ENCODE assay signal across 9 mouse cellular contexts in genomic region chr3:75517631-75518250, GRCm38 (mm10). TPM values are rescaled to one million over a fixed set of nuclear protein-coding genes. Genes with fewer than 3 reads are reported as not detected.
DNase-seq lines count a peak whose midpoint lies in the region; ATAC-seq lines count a peak whose summit lies in the region.
"Had no signal": no experiment of that assay in that cellular context is flagged by ENCODE, and none has a peak within 500 bp of the region (broad histone marks: within the 10 kb centered on the region; RNA-seq: fewer than 3 reads in every experiment).

No protein-coding gene starts in this region.

- no peak overlapping the region for H3K4me2 ChIP-seq in hindbrain, embryonic 11.5 days (replicated peaks; ENCODE audit: low read depth, low read length)
- no peak overlapping the region for H3K4me2 ChIP-seq in hindbrain, embryonic 12.5 days (replicated peaks)
- H3K4me2 ChIP-seq: embryonic facial prominence, embryonic 13.5 days had no signal

- no peak overlapping the region for H3K27ac ChIP-seq in hindbrain, embryonic 11.5 days (ENCODE audit: low read depth, low read length)
- H3K27ac ChIP-seq in hindbrain, embryonic 12.5 days, result no peak overlapping the region
- H3K27ac ChIP-seq: embryonic facial prominence, embryonic 13.5 days had no signal

- no peaks in the 10 kb centered on the region for H3K36me3 ChIP-seq in hindbrain, embryonic 11.5 days (ENCODE audit: control insufficient read depth, insufficient read depth, low read length)
- H3K36me3 ChIP-seq in hindbrain, embryonic 12.5 days, result peaks cover 19% of the 10 kb centered on the region

- H3K27me3 ChIP-seq in hindbrain, embryonic 11.5 days (ENCODE audit: control insufficient read depth, insufficient read depth, low read length), result no peaks in the 10 kb centered on the region
- H3K27me3 ChIP-seq in hindbrain, embryonic 12.5 days, result no peaks in the 10 kb centered on the region
- H3K27me3 ChIP-seq: embryonic facial prominence, embryonic 13.5 days had no signal

- no peak overlapping the region for H3K9ac ChIP-seq in hindbrain, embryonic 11.5 days (ENCODE audit: low read depth, low read length)
- no peak overlapping the region for H3K9ac ChIP-seq in hindbrain, embryonic 12.5 days
- H3K9ac ChIP-seq: embryonic facial prominence, embryonic 13.5 days had no signal

- no peaks in the 10 kb centered on the region for H3K9me3 ChIP-seq in hindbrain, embryonic 11.5 days (ENCODE audit: control insufficient read depth, low read length)
- H3K9me3 ChIP-seq in hindbrain, embryonic 12.5 days (replicated peaks), result no peaks in the 10 kb centered on the region
- H3K9me3 ChIP-seq: embryonic facial prominence, embryonic 13.5 days had no signal

- no peaks in the 10 kb centered on the region for H3K4me1 ChIP-seq in hindbrain, embryonic 11.5 days (replicated peaks; ENCODE audit: control insufficient read depth, insufficient read depth, low read length)
- no peaks in the 10 kb centered on the region for H3K4me1 ChIP-seq in hindbrain, embryonic 12.5 days
- H3K4me1 ChIP-seq: embryonic facial prominence, embryonic 13.5 days had no signal

- peak; percentile 35; the same call in 1 of the 2 replicates for ATAC-seq in hindbrain, embryonic 11.5 days (ENCODE audit: low FRiP score)
- no peak for ATAC-seq in hindbrain, embryonic 12.5 days (ENCODE audit: low FRiP score)
- ATAC-seq in hematopoietic stem cell, adult 5-6 weeks (replicated peaks in 1 of 2; ENCODE audit: insufficient read depth in 1 of 2, low FRiP score in 2 of 2, low TSS enrichment in 1 of 2, low read depth in 1 of 2, poor library complexity in 2 of 2, severe bottlenecking in 2 of 2), result peak; percentile 82 to 89; a peak in 3 of 4 replicates
- ATAC-seq in megakaryocyte-erythroid progenitor cell, adult 5-6 weeks (replicated peaks; ENCODE audit: low FRiP score, low TSS enrichment, poor library complexity, severe bottlenecking), result peak; percentile 97

- peak; percentile 63 for DNase-seq in hindbrain, embryonic 11.5 days (ENCODE audit: low spot score)
- peak; percentile 28 for DNase-seq in MEL-GATA-1-ER (ENCODE audit: extremely low read depth, low read depth)
- DNase-seq in embryo, embryonic 10 days (ENCODE audit: low spot score), result peak; percentile 48
- peak; percentile 7 for DNase-seq in left cerebral cortex, adult 11 months (ENCODE audit: low spot score)
- DNase-seq in thymus, postnatal 0 days (ENCODE audit: low spot score), result peak; percentile 58

- WGBS in hindbrain, embryonic 11.5 days, result 80% methylated on average over 7 of the region's 7 CpGs
- WGBS in hindbrain, embryonic 12.5 days, result 79% methylated on average over 7 of the region's 7 CpGs

- no peak overlapping the region for H3K4me3 ChIP-seq in hindbrain, embryonic 11.5 days (ENCODE audit: low read depth, low read length)
- H3K4me3 ChIP-seq in hindbrain, embryonic 12.5 days, result no peak overlapping the region
- H3K4me3 ChIP-seq: embryonic facial prominence, embryonic 13.5 days had no signal

RNA-seq across cellular contexts. Expression of gene Wdr49, which starts 35.8 kb away (rescaled TPM):
- polyA plus RNA-seq in hindbrain, embryonic 11.5 days (2014; fragmentation: Nextera tagmentation; extraction: Ambion mirVana), result 0.14 and 0.17 TPM in 2 replicates
- not detected in 2 replicates for polyA plus RNA-seq in hindbrain, embryonic 12.5 days (2016; fragmentation: Nextera tagmentation; extraction: Ambion mirVana)
- 0.40 and 0.56 TPM in 2 replicates for total RNA-seq in hematopoietic stem cell, adult 5-6 weeks (2017)
- total RNA-seq in megakaryocyte-erythroid progenitor cell, adult 5-6 weeks (2014; fragmentation: Nextera tagmentation), result not detected in 2 replicates
- total RNA-seq in megakaryocyte-erythroid progenitor cell, adult 5-6 weeks (2017), result not detected in 2 replicates
- 0.08 TPM in 1 of 2 replicates, not detected in the other for polyA plus RNA-seq in thymus, postnatal 0 days (2015; fragmentation: Nextera tagmentation; extraction: Ambion mirVana)
- polyA plus RNA-seq: embryonic facial prominence, embryonic 13.5 days had no signal

RNA-seq across cellular contexts. Expression of gene Pdcd10, which starts 38.9 kb away (rescaled TPM):
- polyA plus RNA-seq in hindbrain, embryonic 11.5 days (2014; fragmentation: Nextera tagmentation; extraction: Ambion mirVana), result 93.7 and 103 TPM in 2 replicates
- polyA plus RNA-seq in hindbrain, embryonic 12.5 days (2016; fragmentation: Nextera tagmentation; extraction: Ambion mirVana), result 80.0 and 93.3 TPM in 2 replicates
- total RNA-seq in hematopoietic stem cell, adult 5-6 weeks (2017), result 129 and 146 TPM in 2 replicates
- 53.8 and 56.1 TPM in 2 replicates for total RNA-seq in megakaryocyte-erythroid progenitor cell, adult 5-6 weeks (2014; fragmentation: Nextera tagmentation)
- total RNA-seq in megakaryocyte-erythroid progenitor cell, adult 5-6 weeks (2017), result 114 and 141 TPM in 2 replicates
- polyA plus RNA-seq in thymus, postnatal 0 days (2015; fragmentation: Nextera tagmentation; extraction: Ambion mirVana), result 147 and 150 TPM in 2 replicates

RNA-seq across cellular contexts. Expression of gene Serpini1, which starts 39.6 kb away (rescaled TPM):
- polyA plus RNA-seq in hindbrain, embryonic 11.5 days (2014; fragmentation: Nextera tagmentation; extraction: Ambion mirVana), result 41.6 and 43.6 TPM in 2 replicates
- 54.5 and 61.0 TPM in 2 replicates for polyA plus RNA-seq in hindbrain, embryonic 12.5 days (2016; fragmentation: Nextera tagmentation; extraction: Ambion mirVana)
- total RNA-seq in hematopoietic stem cell, adult 5-6 weeks (2017), result 10.8 and 12.5 TPM in 2 replicates
- total RNA-seq in megakaryocyte-erythroid progenitor cell, adult 5-6 weeks (2014; fragmentation: Nextera tagmentation), result 0.63 and 4.1 TPM in 2 replicates
- 0.14 and 3.3 TPM in 2 replicates for total RNA-seq in megakaryocyte-erythroid progenitor cell, adult 5-6 weeks (2017)
- polyA plus RNA-seq in thymus, postnatal 0 days (2015; fragmentation: Nextera tagmentation; extraction: Ambion mirVana), result 6.0 and 6.2 TPM in 2 replicates

Comparison
In these comparisons a context has a peak if more than half of its experiments do, and no peak if none do; other contexts are left out.
1. DNase-seq: peak in every context shown above with its lines; median percentile 63 in hindbrain, embryonic 11.5 days; 58 in thymus, postnatal 0 days; 48 in embryo, embryonic 10 days; 28 in MEL-GATA-1-ER; 7 in left cerebral cortex, adult 11 months.